Mouse (Mus musculus) embryonic fibroblast, embryonic 13.5 days (primary cell): ENCODE measurements around the gene Foxa3.

Source experiments
- CTCF ChIP-seq: IDR thresholded peaks from 2 replicates; pipeline ENCODE4 v1.5.1; 2011; ENCODE audit warnings: mild to moderate bottlenecking, control low read depth, low read length, moderate library complexity, borderline replicate concordance; ENCODE audit not compliant: insufficient read depth
- POLR2A ChIP-seq: IDR thresholded peaks from 2 replicates; pipeline ENCODE4 v1.6.1; 2011; ENCODE audit warnings: low read depth, mild to moderate bottlenecking, control low read depth, low read length, moderate library complexity

- TF ChIP-seq POLR2A = no peak
- no peak for TF ChIP-seq CTCF
These were observed 55.7 kb downstream of the Foxa3 start for GRCm38 (mm10) chr7:18967603-18968002.
